Mouse (Mus musculus) gastrocnemius, adult 8-10 months (tissue): ENCODE data around the gene Ndufaf2. TPM values are rescaled to one million over a fixed set of nuclear protein-coding genes. Genes with fewer than 3 reads are reported as not detected.

Experiments used
- DNase-seq, 2 experiments: peaks; one replicate each; pipeline ENCODE4 v3.0.0; 2022; ENCODE audit warnings: low spot score in 2 of 2
- total RNA-seq, 4 experiments: library from RNA; stranded (reverse); gene quantifications; 2 replicates each; pipeline ENCODE4 v1.2.4; 2022

The Ndufaf2 gene
- total RNA-seq, 4 experiments from 2014 or later: 13.2 to 16.5 (median 15.2) TPM

DNA sequence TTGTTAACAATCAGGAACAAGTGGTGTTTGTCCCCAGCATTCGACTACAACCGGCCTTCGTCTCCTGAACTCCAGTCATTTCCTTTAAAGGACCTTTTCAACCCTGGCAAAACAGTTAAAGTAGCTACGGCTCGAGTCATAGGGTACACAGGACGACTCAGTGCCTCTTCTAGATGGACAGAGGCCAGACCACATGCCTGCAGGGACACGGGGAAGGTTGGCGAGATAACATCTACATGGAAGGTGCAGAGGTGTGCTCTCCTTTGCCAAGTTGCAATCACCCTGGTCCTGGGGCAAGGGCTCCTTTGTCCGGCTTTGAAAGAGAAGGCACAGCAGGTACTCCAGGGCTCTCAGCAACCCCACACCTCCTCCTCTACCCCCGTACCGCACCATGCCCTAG is 195.0 kb downstream of the Ndufaf2 start:
- DNase-seq: no peak

DNA sequence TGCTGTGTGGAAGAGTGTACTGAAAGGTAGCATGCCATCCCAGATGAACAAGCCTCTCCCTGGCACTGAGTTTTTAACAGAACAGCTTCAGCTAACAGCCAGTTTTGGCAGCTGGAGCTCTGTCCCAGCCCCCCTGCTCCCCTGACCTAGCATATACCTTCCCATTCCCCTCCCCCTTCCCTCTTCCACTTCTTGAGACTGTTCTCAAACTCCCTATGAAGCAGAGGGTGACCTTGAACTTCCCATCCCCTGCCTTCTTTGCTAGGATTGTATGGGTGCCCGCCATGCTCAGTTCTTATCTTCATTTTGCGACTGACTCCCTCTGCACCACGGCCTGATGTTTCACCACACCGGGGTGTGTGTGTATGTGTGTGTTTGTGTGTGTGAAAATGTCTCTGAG is 195.7 kb downstream of the Ndufaf2 start:
- DNase-seq: no peak

DNA sequence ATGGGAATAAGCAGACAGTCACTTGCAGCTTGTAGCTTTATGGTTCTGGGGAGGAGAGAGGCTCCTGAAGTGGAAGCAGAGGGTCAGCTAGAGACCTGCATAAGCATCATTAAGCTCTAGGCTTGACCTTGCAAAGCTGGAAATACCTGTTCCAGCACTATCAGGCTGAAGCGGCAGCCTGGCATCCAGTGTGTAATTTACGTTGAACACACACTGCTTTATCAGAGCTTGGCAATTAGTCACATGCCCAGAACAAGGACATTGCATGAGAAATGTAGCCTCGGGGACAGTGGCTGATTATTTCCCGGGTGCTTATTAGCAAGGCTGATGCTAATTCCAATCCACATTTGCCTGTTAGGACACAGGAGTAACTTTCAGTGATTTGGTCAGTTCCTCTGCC is 196.5 kb downstream of the Ndufaf2 start:
- no peak for DNase-seq

DNA sequence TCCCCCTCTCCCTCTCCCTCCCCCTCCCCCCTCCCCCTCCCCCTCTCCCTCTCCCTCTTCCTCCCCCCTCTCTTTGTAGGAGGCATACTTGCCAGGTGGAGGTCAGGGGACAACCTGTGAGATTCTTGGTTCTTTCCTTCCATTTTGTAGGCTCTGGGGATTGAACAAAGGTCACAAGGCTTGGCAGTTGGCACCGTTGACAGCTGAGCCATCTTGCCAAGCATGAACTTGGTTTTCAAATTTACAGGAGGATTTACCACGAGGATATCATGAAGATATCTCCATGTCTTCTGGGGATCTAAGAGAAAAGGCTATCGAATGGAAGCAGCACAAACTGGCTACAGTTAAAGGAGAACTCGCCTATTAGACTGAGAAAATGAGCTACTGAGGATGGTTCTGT is 196.9 kb downstream of the Ndufaf2 start:
- DNase-seq: no peak

DNA sequence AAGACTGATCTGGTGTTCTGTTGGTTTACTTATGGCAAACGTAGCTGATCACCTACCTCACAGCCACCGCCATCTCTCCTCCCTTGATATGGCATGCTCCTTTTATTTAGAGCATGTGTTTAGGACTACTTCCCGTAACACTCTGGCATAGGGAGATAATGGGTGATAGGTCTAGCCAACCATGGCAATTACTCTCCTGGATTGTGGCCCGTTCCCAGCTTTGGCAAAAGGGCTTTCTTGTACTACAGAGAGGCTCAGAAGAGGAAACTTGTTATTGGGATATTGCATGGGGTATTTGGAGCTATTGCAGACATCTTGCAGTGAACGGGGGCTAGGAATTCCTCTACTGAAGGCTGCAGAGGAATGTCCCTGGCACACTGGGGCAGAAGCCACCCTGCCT is 197.9 kb downstream of the Ndufaf2 start:
- no peak for DNase-seq

DNA sequence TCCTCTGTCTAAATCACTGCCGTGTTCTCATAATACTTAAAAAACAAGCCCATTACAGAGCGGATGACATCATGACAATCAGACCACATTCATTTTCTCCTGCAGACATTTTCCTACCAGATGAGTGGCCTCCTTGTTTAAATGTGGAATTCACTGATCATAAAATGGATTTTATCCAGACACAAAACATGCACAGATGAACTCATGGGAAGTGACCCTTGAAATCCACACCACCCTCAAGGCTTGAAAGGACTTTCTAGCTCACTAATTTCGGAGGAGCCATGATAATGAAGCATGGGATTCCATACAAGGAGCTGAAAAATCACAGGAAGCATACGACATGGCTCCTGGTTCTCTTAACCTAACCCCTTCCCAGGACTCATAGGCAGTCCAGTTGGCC is 198.5 kb downstream of the Ndufaf2 start:
- DNase-seq: no peak

DNA sequence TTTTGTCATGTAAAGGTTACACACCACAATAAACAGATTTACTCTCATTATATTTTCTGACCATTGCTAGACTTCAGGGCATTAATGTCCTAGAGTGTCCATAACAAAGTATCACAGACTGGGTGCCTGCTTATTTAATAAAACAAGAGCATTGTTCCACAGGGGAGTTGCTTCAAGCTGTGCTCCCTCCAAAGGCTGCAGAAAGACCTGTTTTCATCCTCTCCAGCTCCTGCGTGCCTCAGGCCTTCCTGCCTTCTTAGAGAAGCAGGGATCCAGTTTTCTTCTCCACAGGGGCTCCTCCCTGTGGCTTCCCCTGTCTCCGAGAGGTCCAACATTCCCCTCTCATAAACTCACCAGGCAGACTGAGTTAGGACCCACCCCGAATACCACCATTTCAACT is 202.2 kb downstream of the Ndufaf2 start:
- DNase-seq: no peak

DNA sequence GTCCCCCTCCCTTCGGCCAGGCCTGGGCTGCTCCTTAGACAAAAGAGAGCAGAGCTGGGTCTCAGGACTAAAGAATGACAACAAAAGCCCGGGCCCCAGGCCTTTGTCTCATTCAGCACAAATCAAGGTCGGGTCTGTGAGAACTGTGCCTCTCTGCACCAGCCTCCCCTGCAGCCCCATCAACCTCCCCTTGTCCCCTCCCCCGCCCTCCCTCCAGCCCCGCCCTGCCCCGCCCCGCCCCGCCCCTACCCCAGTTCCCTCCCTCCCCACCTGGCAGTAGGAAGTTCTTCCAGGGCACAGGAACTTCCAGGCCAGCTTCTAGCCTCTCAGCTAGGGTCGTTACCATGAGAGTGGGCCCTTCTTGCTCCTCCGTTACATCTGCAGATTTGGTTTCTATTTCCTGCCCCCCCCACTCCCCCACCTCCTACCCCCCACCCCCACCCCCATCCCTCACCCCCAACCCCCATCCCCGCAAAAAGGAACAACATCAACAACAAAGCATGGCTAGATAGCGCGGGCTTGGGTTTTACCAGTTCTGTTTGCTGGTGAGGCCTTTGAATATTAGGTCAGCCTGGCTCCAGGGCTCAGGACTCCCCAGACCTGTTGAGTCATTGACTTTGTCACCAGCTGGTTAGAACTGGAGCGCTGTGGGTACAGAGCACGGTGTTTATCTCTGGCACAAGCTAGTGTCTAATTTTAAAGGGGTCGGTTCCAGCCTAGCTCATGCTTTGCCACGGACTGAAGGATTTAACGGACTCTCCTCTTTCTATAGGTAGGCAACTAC is 202.9 kb downstream of the Ndufaf2 start:
- no peak for DNase-seq

DNA sequence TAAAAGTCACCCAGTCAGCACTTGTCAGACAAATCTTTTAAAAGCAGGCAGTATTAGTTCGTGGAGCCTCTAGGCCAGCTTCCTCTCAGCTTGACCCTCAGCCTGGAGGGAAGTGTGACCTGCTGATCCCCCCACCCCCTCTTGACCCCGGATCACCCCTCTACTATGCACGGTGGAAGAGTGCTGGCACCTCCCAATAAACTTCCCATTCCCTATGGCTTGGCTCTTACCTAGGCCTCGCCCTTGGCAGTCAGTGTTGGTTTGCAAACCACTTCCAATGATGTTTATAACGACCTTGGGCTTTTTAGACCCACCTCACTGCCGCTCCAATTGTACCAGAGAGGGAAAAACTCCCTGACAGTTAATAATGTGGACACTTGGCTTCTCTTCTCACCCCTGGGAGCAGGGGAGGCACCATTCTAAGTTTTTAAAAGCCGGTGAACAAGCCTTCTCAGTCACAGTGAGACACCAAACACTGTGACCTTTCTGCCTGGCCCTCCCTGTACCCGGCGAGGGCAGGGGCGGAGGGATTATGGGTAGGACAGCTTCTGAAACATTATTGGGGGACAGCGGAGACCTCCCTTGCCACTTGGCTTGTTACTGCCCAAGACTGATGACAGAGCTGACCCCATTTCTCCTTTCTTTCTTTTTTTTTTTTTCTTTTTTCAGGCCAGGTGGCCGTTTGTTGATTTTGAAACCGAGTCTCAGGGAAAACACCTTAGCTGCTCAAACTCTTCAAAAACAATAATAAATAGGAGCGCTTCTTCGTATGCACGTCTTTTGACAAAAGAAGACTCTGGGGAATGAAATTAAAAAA is 203.8 kb downstream of the Ndufaf2 start:
- DNase-seq: no peak

DNA sequence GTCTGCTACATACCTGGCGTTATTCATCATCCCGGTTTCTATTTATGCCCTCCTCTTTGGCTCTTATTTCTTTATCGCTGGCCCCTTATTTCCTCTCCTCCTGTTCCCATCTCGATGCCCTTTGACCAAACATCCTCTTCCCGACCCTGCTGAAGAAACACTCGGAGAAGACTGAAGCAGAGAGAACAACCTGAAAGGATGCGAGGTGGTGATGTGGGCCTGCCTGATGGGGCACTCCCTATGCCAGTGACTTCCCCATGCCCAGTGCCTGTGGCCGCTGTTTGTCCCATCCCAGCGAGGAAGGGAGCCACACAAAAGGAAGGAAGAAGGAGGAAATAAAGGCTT is 204.4 kb downstream of the Ndufaf2 start:
- DNase-seq: no peak

Other genes with a start within 250 kb of the Ndufaf2 start
- 10 to 100 TPM; 13.5 to 18.1 (median 15.7) TPM for gene Smim15, start 114.2 kb downstream of the Ndufaf2 start, total RNA-seq
- 1 to 10 TPM; 4.9 to 7.0 (median 5.6) TPM for gene Ercc8, start 108 bp upstream of the Ndufaf2 start, total RNA-seq
- gene Elovl7, start 55.8 kb upstream of the Ndufaf2 start, total RNA-seq: under 1 TPM in 3 of 4 experiments, not detected in 1; 0.11 to 0.19 (median 0.13) TPM
- not detected for gene Depdc1b, start 157.7 kb upstream of the Ndufaf2 start, total RNA-seq